Mouse (Mus musculus): Measurements from ENCODE around the gene Plekha5.

Plekha5 gene

GRCm38 (mm10) chr6:140448010-140448739 lies 24.3 kb downstream of the Plekha5 start:
- POLR2A ChIA-PET, result interaction anchor here in 1 of 4 experiments (1.6 kb wide), 1 partner anchor 8 kb away, joined by 4 read pairs; no protein-coding TSS in a partner anchor
- CTCF ChIA-PET, result interaction anchor here in 1 of 4 experiments (0.6 kb wide), 1 partner anchor 194 kb away, joined by 3 read pairs; no protein-coding TSS in a partner anchor

- CTCF ChIA-PET, result interaction anchor here (0.6 to 2.7 kb wide), 13 partner anchors 8 to 362 kb away, joined by 3 to 10 read pairs (median 5); no protein-coding TSS in a partner anchor
These were observed 26.8 kb downstream of the Plekha5 start for GRCm38 (mm10) chr6:140450693-140451092.

GRCm38 (mm10) chr6:140452736-140453135 lies 28.9 kb downstream of the Plekha5 start:
- ChIA-PET CTCF (interaction anchor here in 3 of 4 experiments (0.5 to 2.7 kb wide), 7 partner anchors 9 to 695 kb away, joined by 3 to 8 read pairs (median 4); no protein-coding TSS in a partner anchor), POLR2A (interaction anchor here in 3 of 4 experiments (0.6 to 6.3 kb wide), 16 partner anchors 8 to 176 kb away, joined by 3 to 65 read pairs (median 4); partner anchors contain the start of gene Plekha5 (in 2 of the 3))

More at GRCm38 (mm10) chr6:140450693-140451092, 26.8 kb downstream of the Plekha5 start:
- POLR2A ChIA-PET, result interaction anchor here (0.6 to 6.3 kb wide), 34 partner anchors 9 to 1289 kb away, joined by 3 to 65 read pairs (median 4); no protein-coding TSS in a partner anchor

- ChIA-PET CTCF (interaction anchor here (0.5 to 1.3 kb wide), 5 partner anchors 63 to 1105 kb away, joined by 3 to 5 read pairs (median 4); no protein-coding TSS in a partner anchor), POLR2A (interaction anchor here in 3 of 4 experiments (0.6 to 6.3 kb wide), 9 partner anchors 9 to 210 kb away, joined by 3 to 65 read pairs (median 4); no protein-coding TSS in a partner anchor)
These were observed 29.6 kb downstream of the Plekha5 start for GRCm38 (mm10) chr6:140453454-140453853.

- ChIA-PET POLR2A (interaction anchor here in 2 of 4 experiments (0.5 to 6.3 kb wide), 4 partner anchors 9 to 171 kb away, joined by 3 to 65 read pairs (median 3); no protein-coding TSS in a partner anchor), CTCF (interaction anchor here in 3 of 4 experiments (0.7 to 1.2 kb wide), 3 partner anchors 11 to 116 kb away, joined by 3 read pairs; no protein-coding TSS in a partner anchor)
These were observed 30.5 kb downstream of the Plekha5 start for GRCm38 (mm10) chr6:140454388-140454787.

GRCm38 (mm10) chr6:140455851-140456250 lies 32.0 kb downstream of the Plekha5 start:
- POLR2A ChIA-PET, result interaction anchor here in 2 of 4 experiments (0.7 to 1.5 kb wide), 2 partner anchors 9 kb away, joined by 3 to 4 read pairs; no protein-coding TSS in a partner anchor
- CTCF ChIA-PET, result interaction anchor here in 1 of 4 experiments (1.9 kb wide), 1 partner anchor 17 kb away, joined by 4 read pairs; no protein-coding TSS in a partner anchor

GRCm38 (mm10) chr6:140456393-140457163 lies 32.7 kb downstream of the Plekha5 start:
- CTCF ChIA-PET, result interaction anchor here in 2 of 4 experiments (0.7 to 1.9 kb wide), 2 partner anchors 16 to 581 kb away, joined by 3 to 4 read pairs; no protein-coding TSS in a partner anchor
- POLR2A ChIA-PET, result interaction anchor here in 1 of 4 experiments (1.5 kb wide), 1 partner anchor 9 kb away, joined by 4 read pairs; no protein-coding TSS in a partner anchor

GRCm38 (mm10) chr6:140460398-140460797 lies 36.5 kb downstream of the Plekha5 start:
- POLR2A ChIA-PET, result interaction anchor here in 3 of 4 experiments (0.6 to 7.0 kb wide), 3 partner anchors 8 to 140 kb away, joined by 5 to 65 read pairs (median 38); no protein-coding TSS in a partner anchor
- CTCF ChIA-PET, result interaction anchor here in 3 of 4 experiments (0.6 to 2.1 kb wide), 6 partner anchors 12 to 732 kb away, joined by 3 to 7 read pairs (median 4); no protein-coding TSS in a partner anchor

GRCm38 (mm10) chr6:140464818-140465217 lies 41.0 kb downstream of the Plekha5 start:
- ChIA-PET POLR2A (interaction anchor here in 3 of 4 experiments (0.7 to 7.0 kb wide), 5 partner anchors 9 to 56 kb away, joined by 3 to 65 read pairs (median 3); no protein-coding TSS in a partner anchor), CTCF (interaction anchor here in 1 of 4 experiments (0.6 kb wide), 1 partner anchor 164 kb away, joined by 4 read pairs; no protein-coding TSS in a partner anchor)

GRCm38 (mm10) chr6:140465946-140466646 lies 42.2 kb downstream of the Plekha5 start:
- POLR2A ChIA-PET, result interaction anchor here in 1 of 4 experiments (7.0 kb wide), 1 partner anchor 14 kb away, joined by 65 read pairs; no protein-coding TSS in a partner anchor
- CTCF ChIA-PET, result interaction anchor here in 1 of 4 experiments (0.7 kb wide), 1 partner anchor 344 kb away, joined by 3 read pairs; no protein-coding TSS in a partner anchor

- ChIA-PET POLR2A (interaction anchor here in 1 of 4 experiments (0.6 kb wide), 1 partner anchor 13 kb away, joined by 3 read pairs; no protein-coding TSS in a partner anchor), CTCF (interaction anchor here in 1 of 4 experiments (0.7 kb wide), 1 partner anchor 345 kb away, joined by 3 read pairs; no protein-coding TSS in a partner anchor)
These were observed 43.0 kb downstream of the Plekha5 start for GRCm38 (mm10) chr6:140466841-140467240.

- POLR2A ChIA-PET, result interaction anchor here in 2 of 4 experiments (0.9 to 2.0 kb wide), 3 partner anchors 16 to 89 kb away, joined by 3 to 4 read pairs (median 3); no protein-coding TSS in a partner anchor
- CTCF ChIA-PET, result interaction anchor here (0.5 to 1.1 kb wide), 7 partner anchors 129 to 1895 kb away, joined by 3 to 16 read pairs (median 3); no protein-coding TSS in a partner anchor
These were observed 44.0 kb downstream of the Plekha5 start for GRCm38 (mm10) chr6:140467851-140468250.

GRCm38 (mm10) chr6:140469791-140470190 lies 45.9 kb downstream of the Plekha5 start:
- ChIA-PET POLR2A (interaction anchor here in 1 of 4 experiments (1.2 kb wide), 1 partner anchor 18 kb away, joined by 3 read pairs; no protein-coding TSS in a partner anchor), CTCF (interaction anchor here in 1 of 4 experiments (1.9 kb wide), 1 partner anchor 243 kb away, joined by 4 read pairs; no protein-coding TSS in a partner anchor)

- POLR2A ChIA-PET, result interaction anchor here in 3 of 4 experiments (0.7 to 2.0 kb wide), 6 partner anchors 12 to 49 kb away, joined by 3 to 4 read pairs (median 3); no protein-coding TSS in a partner anchor
- CTCF ChIA-PET, result interaction anchor here (0.5 to 3.2 kb wide), 26 partner anchors 9 to 455 kb away, joined by 3 to 14 read pairs (median 4); no protein-coding TSS in a partner anchor
These were observed 47.9 kb downstream of the Plekha5 start for GRCm38 (mm10) chr6:140471751-140472150.

GRCm38 (mm10) chr6:140472345-140472744 lies 48.5 kb downstream of the Plekha5 start:
- ChIA-PET POLR2A (interaction anchor here in 3 of 4 experiments (0.6 to 2.0 kb wide), 10 partner anchors 11 to 223 kb away, joined by 3 to 7 read pairs (median 3); no protein-coding TSS in a partner anchor), CTCF (interaction anchor here (0.5 to 3.2 kb wide), 30 partner anchors 10 to 455 kb away, joined by 3 to 14 read pairs (median 4); no protein-coding TSS in a partner anchor)

GRCm38 (mm10) chr6:140475393-140476087 lies 51.7 kb downstream of the Plekha5 start:
- ChIA-PET POLR2A (no interaction called here), CTCF (interaction anchor here in 3 of 4 experiments (0.9 to 1.2 kb wide), 4 partner anchors 9 to 42 kb away, joined by 3 to 6 read pairs (median 4); no protein-coding TSS in a partner anchor)
